Mouse (Mus musculus) kidney, adult 2 months (tissue): ENCODE measurements around the gene Hist1h4b.

ENCODE experiments used
- CTCF ChIP-seq: fragments of 200-500 bp; conservative IDR thresholded peaks from 2 replicates; pipeline ENCODE4 v1.5.1; 2011; ENCODE audit warnings: low read depth, mild to moderate bottlenecking, control low read depth, low read length, moderate library complexity, mixed read lengths; ENCODE audit not compliant: insufficient read depth, insufficient read length
- POLR2A ChIP-seq: fragments of 200-500 bp; IDR thresholded peaks from one replicate; pipeline ENCODE4 v1.6.1; 2011; ENCODE audit warnings: low read depth, low read length, control low read depth

DNA sequence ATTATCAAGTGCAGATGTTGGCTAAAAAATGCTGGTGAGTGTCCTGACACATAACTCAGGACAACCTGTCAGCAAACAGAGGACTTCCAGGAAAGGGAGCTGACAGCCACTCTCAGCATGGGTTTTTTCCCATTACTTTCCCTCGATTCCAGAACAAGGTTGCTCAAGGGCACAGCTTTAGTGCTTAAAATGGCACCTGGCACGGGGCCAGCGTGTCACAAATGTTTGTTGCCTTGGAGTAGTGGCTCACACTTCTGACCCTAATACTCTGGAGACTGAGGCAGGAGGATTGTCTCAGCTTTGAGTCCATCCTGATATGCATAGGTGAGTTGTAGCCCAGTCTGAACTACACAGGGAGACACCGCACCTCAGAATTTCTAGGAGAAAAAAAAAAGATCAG is 48.2 kb upstream of the Hist1h4b start:
- no peak for TF ChIP-seq CTCF
- no peak for TF ChIP-seq POLR2A
